Mouse (Mus musculus) adrenal gland, postnatal 14 days (tissue): ENCODE measurements around the gene Map7d1. TPM values are rescaled to one million over a fixed set of nuclear protein-coding genes. Genes with fewer than 3 reads are reported as not detected.
A peak's percentile ranks its signal among the peaks of the same experiment; 100 is the strongest.

ENCODE experiments used
- DNase-seq: peaks from one replicate; pipeline ENCODE4 v3.0.0; 2021; ENCODE audit warnings: mixed read lengths
- total RNA-seq: library from RNA; stranded (reverse); gene quantifications from 2 replicates; pipeline ENCODE4 v1.2.3, GENCODE M21; 2021

The Map7d1 gene
- total RNA-seq, 1 experiment from 2014 or later = 53.4 TPM

GRCm38 (mm10) chr4:126269292-126269691 is 13.1 kb upstream of the Map7d1 start:
- DNase-seq = no peak

- peak; percentile 99 for DNase-seq
Observed at GRCm38 (mm10) chr4:126262119-126262807, 6.1 kb upstream of the Map7d1 start, which contains the start of gene Trappc3. Gene Trappc3, plus strand, starts transcription at chr4:126262325.

- DNase-seq = no peak
Observed at GRCm38 (mm10) chr4:126261675-126262074, 5.5 kb upstream of the Map7d1 start.

- DNase-seq = no peak
Observed at GRCm38 (mm10) chr4:126261266-126261665, 5.1 kb upstream of the Map7d1 start.

GRCm38 (mm10) chr4:126260520-126261201 is 4.5 kb upstream of the Map7d1 start:
- peak; percentile 92 for DNase-seq

DNA sequence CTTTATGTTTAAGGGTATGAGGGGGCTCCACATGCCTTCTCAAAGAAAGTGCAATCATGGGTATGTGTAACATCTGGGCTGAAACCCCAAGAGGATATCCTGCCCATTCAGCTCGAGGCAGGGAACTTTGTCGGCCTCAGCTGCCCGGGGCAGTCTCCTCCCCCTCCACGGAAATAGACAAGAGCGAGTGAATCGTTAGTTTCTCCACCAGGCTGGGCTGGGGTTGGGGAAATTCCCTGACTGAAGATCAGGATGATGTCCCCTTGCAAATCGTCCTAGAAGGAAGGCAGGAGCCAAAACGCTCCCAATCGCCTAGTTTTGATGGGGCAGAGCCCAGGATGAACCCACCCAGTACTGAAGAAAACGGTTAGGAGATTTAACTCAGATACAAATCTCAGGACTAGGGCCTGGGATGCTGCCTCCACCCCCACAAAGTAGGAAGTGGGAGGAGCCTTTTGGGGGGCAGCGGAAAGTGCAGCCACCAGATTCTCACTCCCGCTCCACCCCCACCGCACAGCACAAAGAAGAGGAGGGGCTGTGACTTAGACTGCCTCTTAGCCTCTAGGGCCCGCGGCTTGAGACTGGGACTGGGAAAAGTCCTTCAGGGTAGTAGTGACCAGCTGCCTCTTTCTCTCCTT is 3.5 kb upstream of the Map7d1 start:
- peak; percentile 83 for DNase-seq

GRCm38 (mm10) chr4:126259063-126259462 is 2.9 kb upstream of the Map7d1 start:
- peak; percentile 18 for DNase-seq

DNA sequence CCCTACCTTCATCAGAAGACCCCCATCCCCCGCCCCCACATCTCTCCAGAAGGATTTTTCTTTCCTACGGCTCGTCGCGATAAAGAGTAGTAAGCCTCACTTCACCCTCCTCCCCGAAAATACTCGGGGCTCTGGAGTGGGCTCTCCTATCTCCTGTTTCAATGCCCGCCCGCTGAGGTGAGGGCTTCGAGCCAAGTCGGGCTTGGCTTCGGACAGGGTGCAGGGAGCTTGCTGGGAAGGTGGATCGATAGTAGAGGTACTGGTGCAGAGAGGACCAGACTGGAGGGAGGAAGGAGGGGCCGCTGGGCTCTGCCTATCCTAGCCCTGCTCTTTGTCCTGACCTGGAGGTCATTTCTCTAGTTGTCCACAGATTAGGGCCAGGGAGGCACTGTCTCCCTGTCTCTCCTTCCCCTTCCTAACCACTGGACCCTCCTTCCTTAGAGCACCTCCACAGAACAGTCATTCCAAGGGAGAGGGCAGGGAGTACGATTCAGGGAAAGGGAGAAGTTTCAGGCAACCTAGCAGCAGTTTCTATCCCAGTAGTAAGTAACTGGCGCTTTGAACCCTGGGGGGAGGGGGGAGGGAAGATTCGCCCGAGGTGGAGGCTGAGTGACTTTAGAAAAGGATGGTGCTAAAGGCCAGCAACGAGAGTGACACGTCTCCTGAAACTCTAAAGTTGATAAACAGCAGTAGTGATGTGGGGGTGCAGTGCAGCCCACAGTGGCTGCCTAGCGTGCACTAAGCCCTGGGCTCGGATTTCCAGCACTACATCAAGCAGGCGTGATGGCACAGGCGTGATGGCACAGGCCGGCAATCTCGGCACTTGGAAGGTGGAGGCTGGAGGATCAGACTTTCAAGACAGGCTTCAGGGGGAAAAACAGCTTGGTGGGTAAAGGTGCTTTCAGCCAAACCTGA is 1.1 kb upstream of the Map7d1 start:
- peak; percentile 59 for DNase-seq

GRCm38 (mm10) chr4:126255113-126256001 is 786 bp downstream of the Map7d1 start:
- peak; percentile 47 for DNase-seq

GRCm38 (mm10) chr4:126254315-126255112 is 1.6 kb downstream of the Map7d1 start:
- peak; percentile 60 for DNase-seq

- no peak for DNase-seq
Observed at GRCm38 (mm10) chr4:126253637-126254272, 2.4 kb downstream of the Map7d1 start.

- DNase-seq = no peak
Observed at GRCm38 (mm10) chr4:126252411-126253237, 3.5 kb downstream of the Map7d1 start.

DNA sequence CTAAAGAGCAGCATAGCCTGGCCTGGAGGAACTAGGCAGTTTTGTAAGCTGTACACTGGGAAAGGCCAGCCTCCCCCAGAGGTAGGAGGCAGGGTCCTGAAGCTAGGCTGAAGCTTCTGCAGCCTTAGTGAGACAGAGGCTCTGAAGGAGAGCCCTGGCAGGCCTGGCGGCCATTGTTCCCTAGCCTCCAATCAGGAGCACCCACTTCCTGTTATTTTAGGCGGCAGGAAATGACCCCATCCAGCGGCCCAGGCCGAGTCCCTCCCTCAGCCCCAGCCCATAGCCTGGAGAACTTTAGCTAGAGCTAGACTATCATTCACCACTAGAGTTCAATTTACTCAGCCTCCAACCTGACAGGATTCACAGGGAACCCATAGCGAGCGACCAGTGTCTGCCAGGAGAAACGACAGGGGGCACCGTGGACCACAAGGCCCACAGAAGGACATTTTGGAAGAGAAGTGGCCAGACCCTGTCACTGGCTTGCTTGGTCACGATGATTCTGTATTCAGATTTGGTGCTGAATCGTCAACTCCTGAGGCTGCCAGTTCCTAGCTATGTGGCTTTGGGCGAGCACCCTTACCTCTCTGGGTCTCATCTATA is 4.4 kb downstream of the Map7d1 start:
- peak; percentile 62 for DNase-seq

- no peak for DNase-seq
Observed at GRCm38 (mm10) chr4:126250659-126251058, 5.5 kb downstream of the Map7d1 start.

DNA sequence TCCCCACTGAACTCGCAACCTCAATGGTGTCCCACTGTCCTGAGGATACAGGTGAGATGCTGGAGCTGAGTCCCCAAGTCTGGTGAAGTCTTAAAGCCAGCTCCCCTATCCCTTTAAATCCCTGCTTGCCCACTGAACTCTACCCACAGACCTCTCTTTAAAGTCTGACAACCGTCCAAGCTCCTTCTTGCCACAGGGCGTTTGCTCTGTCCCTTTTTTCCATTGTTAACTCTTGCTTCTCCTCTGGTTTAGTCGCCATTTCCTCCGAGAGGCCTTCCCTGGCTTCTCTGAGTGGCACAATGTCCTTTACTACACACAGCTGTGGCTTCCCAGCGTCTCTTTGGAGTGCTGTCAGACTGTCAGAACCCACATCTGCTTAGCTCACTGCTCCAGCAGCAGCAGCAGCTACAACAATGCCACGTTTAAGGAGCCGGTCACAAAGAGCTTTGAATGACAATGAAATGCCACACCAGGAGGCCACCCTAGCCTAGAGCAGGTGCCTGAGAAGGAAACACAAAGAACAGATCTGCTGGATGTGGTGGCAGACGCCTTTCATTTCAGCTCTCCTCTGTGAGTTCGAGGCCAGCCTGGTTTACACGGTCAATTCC is 7.8 kb downstream of the Map7d1 start:
- no peak for DNase-seq

DNA sequence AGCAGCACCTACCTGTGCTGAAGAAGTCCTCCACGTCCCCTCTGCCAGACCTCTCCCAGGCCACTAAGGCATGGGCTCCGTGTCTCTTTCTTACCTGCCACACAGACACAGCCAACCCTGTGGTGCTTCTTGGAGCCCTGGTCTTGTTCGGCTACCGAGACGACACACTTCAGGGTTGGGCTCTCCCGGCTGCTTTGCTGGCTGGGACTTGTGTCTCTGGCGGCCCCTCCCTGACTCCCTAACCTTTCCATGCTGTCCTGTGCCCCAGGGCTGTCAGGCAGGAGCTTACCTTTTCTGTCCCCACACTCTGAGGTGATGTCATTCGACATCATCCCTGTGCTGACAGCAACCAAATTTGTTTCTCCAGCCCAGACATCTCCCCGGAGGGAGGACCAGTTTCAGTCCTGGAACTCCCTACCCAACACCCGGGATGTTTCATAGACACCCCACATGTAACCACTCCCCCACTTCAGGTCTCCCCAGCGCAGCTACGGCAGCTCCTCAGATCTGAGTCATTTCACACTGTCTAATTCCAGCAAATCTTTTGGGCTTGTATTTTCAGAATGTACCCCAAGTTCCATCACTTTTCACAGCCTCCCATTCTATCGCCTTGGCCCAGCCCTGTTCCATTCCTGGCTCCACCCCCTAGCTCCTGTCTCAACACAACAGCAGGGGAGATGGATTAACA is 9.8 kb downstream of the Map7d1 start:
- no peak for DNase-seq

DNA sequence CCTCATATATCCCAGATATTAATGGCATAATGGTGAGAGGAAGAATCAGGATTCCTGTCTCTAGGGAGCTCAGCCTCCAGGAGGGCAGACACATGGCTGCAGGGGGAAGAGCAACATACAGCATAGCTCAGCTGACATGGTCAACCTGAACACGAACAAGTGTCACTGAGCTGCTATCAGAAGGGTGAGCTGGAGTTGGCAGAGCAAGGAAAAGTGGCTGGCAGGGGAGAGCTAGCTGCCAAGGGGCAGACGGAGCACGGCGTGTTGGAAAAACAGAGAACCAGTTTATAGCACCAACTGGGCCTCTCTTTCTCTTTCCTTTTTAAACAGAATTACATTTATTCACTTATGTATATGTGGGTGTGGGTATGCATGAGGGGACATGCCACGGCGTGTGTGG is 13.6 kb downstream of the Map7d1 start:
- no peak for DNase-seq
